Mouse (Mus musculus): ENCODE data around the gene Zfp277.

DNA sequence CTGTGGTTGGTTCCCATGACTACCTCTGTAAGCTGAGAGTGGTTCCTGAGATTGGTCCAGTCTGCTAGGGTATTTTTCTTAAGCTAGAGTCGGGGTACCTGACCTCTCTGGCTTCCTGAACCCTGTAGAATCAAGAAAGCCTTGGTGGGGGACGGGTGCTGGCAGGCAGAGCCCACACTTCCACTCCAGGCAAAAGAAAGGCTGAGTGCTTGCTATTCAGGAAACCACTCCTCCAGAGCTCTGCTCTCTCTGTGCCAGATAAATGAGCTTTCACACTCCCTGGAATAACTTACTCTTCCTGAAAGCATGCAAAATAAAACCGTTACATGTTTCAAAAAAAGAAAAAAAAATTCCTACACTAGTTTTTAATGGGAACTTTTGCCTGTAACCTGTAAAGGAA is 38.5 kb upstream of the Zfp277 start:
- no peak for TF ChIP-seq CTCF (IDR thresholded peaks at IDR 0.05; ENCODE audit: low read depth)
- no peak for TF ChIP-seq EP300 (IDR thresholded peaks at IDR 0.05; ENCODE audit: low read depth)
